Mouse (Mus musculus) MEL (cell line): Measurements from ENCODE around the gene Gm10961. TPM values are rescaled to one million over a fixed set of nuclear protein-coding genes. Genes with fewer than 3 reads are reported as not detected.

Experiments
- DNase-seq: peaks from one replicate; pipeline ENCODE4 v3.0.0; 2011; ENCODE audit warnings: low read depth, low spot score
- H3K27ac ChIP-seq: 2 replicates; pipeline ENCODE4 v1.5.1; 2012; ENCODE audit warnings: low read depth, mild to moderate bottlenecking, control low read depth, low read length, moderate library complexity; ENCODE audit not compliant: control insufficient read depth
- H3K27me3 ChIP-seq, 2 experiments: fragments of 150-350 bp in 1 of 2; sonication (generic) in 1 of 2; 2 replicates each; pipeline ENCODE4 v1.6.1; 2012; ENCODE audit warnings: low read length in 2 of 2, mild to moderate bottlenecking in 2 of 2, improper control_type of control experiment in 1 of 2, moderate library complexity in 1 of 2; ENCODE audit not compliant: insufficient read depth in 2 of 2, control insufficient read depth in 1 of 2
- H3K36me3 ChIP-seq, 2 experiments: 2 replicates each; pipeline ENCODE4 v1.6.1; 2012 to 2014; ENCODE audit warnings: low read length in 2 of 2, improper control_type of control experiment in 1 of 2, inconsistent platforms in 1 of 2, mild to moderate bottlenecking in 1 of 2; ENCODE audit not compliant: insufficient read depth in 2 of 2, control insufficient read depth in 1 of 2
- H3K4me1 ChIP-seq, 2 experiments: fragments of 150-350 bp in 1 of 2; sonication (generic) in 1 of 2; 2 replicates each; pipeline ENCODE4 v1.6.1; 2012; ENCODE audit warnings: low read length in 2 of 2, improper control_type of control experiment in 1 of 2, mild to moderate bottlenecking in 1 of 2; ENCODE audit not compliant: insufficient read depth in 2 of 2, control insufficient read depth in 1 of 2
- H3K4me3 ChIP-seq, 2 experiments: fragments of 150-350 bp in 1 of 2; sonication (generic) in 1 of 2; 2 replicates each; pipeline ENCODE4 v1.5.1; 2012; ENCODE audit warnings: low read depth in 2 of 2, low read length in 2 of 2, mild to moderate bottlenecking in 2 of 2, moderate library complexity in 2 of 2, control low read depth in 1 of 2, improper control_type of control experiment in 1 of 2; ENCODE audit not compliant: control insufficient read depth in 1 of 2, insufficient read depth in 1 of 2
- H3K79me2 ChIP-seq: 2 replicates; pipeline ENCODE4 v1.6.1; 2012; ENCODE audit warnings: mild to moderate bottlenecking, low read length, moderate library complexity; ENCODE audit not compliant: control insufficient read depth, poor library complexity, insufficient read depth
- H3K9ac ChIP-seq: 2 replicates; pipeline ENCODE4 v1.6.1; 2012; ENCODE audit warnings: low read depth, mild to moderate bottlenecking, control low read depth, low read length, moderate library complexity; ENCODE audit not compliant: control insufficient read depth, poor library complexity, severe bottlenecking
- H3K9me3 ChIP-seq: fragments of 150-350 bp; sonication (generic); replicated peaks from 2 replicates; pipeline ENCODE4 v1.6.1; 2012; ENCODE audit warnings: mild to moderate bottlenecking, low read length, improper control_type of control experiment, moderate library complexity; ENCODE audit not compliant: insufficient read depth
- BHLHE40 ChIP-seq: IDR thresholded peaks from 2 replicates; pipeline ENCODE4 v1.6.1; 2012; ENCODE audit warnings: low read depth, mild to moderate bottlenecking, inconsistent platforms, low read length, improper control_type of control experiment, borderline replicate concordance
- CHD1 ChIP-seq: IDR thresholded peaks from 2 replicates; pipeline ENCODE4 v1.6.1; 2012; ENCODE audit warnings: low read depth, mild to moderate bottlenecking, inconsistent platforms, low read length, improper control_type of control experiment
- CHD2 ChIP-seq: IDR thresholded peaks from 2 replicates; pipeline ENCODE4 v1.6.1; 2011; ENCODE audit warnings: low read length, improper control_type of control experiment
- CTCF ChIP-seq, 3 experiments: IDR thresholded peaks in 2 of 3; conservative IDR thresholded peaks in 1 of 3; 2 replicates each; pipeline ENCODE4 v1.5.1; 2011 to 2012; ENCODE audit warnings: low read length in 3 of 3, low read depth in 2 of 3, mild to moderate bottlenecking in 2 of 3, improper control_type of control experiment in 1 of 3, inconsistent platforms in 1 of 3, mixed read lengths in 1 of 3, moderate library complexity in 1 of 3; ENCODE audit not compliant: control insufficient read depth in 1 of 3, insufficient read depth in 1 of 3, poor library complexity in 1 of 3, severe bottlenecking in 1 of 3
- E2F4 ChIP-seq: IDR thresholded peaks from 2 replicates; pipeline ENCODE4 v1.6.1; 2011; ENCODE audit warnings: low read depth, low read length, improper control_type of control experiment, borderline replicate concordance
- ELF1 ChIP-seq: IDR thresholded peaks from 2 replicates; pipeline ENCODE4 v1.6.1; 2014; ENCODE audit warnings: low read depth, mild to moderate bottlenecking, inconsistent platforms, low read length, improper control_type of control experiment, moderate library complexity
- GABPA ChIP-seq: IDR thresholded peaks from 2 replicates; pipeline ENCODE4 v1.6.1; 2012; ENCODE audit warnings: low read depth, mild to moderate bottlenecking, inconsistent platforms, low read length, improper control_type of control experiment, moderate library complexity
- HCFC1 ChIP-seq: IDR thresholded peaks from 2 replicates; pipeline ENCODE4 v1.6.1; 2012; ENCODE audit warnings: low read depth, mild to moderate bottlenecking, inconsistent platforms, low read length, improper control_type of control experiment, moderate library complexity
- JUND ChIP-seq: IDR thresholded peaks from 2 replicates; pipeline ENCODE4 v1.6.1; 2011; ENCODE audit warnings: low read depth, mild to moderate bottlenecking, improper control_type of control experiment, low read length
- KAT2A ChIP-seq: conservative IDR thresholded peaks from 2 replicates; pipeline ENCODE4 v1.6.1; 2012; ENCODE audit warnings: low read depth, low read length, improper control_type of control experiment, inconsistent platforms
- MAZ ChIP-seq: IDR thresholded peaks from 2 replicates; pipeline ENCODE4 v1.6.1; 2012; ENCODE audit warnings: low read depth, mild to moderate bottlenecking, inconsistent platforms, low read length, improper control_type of control experiment
- MEF2A ChIP-seq: IDR thresholded peaks from 2 replicates; pipeline ENCODE4 v1.6.1; 2014; ENCODE audit warnings: low read depth, mild to moderate bottlenecking, inconsistent platforms, low read length, improper control_type of control experiment; ENCODE audit not compliant: poor library complexity, insufficient replicate concordance, severe bottlenecking; ENCODE audit errors: extremely low read depth
- MXI1 ChIP-seq: IDR thresholded peaks from 2 replicates; pipeline ENCODE4 v1.6.1; 2011; ENCODE audit warnings: mild to moderate bottlenecking, low read depth, low read length, improper control_type of control experiment
- MYB ChIP-seq: IDR thresholded peaks from 2 replicates; pipeline ENCODE4 v1.6.1; 2011; ENCODE audit warnings: mild to moderate bottlenecking, low read depth, low read length, improper control_type of control experiment
- MYC ChIP-seq: IDR thresholded peaks from 2 replicates; pipeline ENCODE4 v1.6.1; 2011; ENCODE audit warnings: low read depth, mild to moderate bottlenecking, low read length, improper control_type of control experiment, moderate library complexity
- NELFE ChIP-seq: IDR thresholded peaks from 2 replicates; pipeline ENCODE4 v1.6.1; 2011; ENCODE audit warnings: low read depth, low read length, improper control_type of control experiment
- NRF1 ChIP-seq: IDR thresholded peaks from 2 replicates; pipeline ENCODE4 v1.6.1; 2014; ENCODE audit warnings: low read depth, mild to moderate bottlenecking, inconsistent platforms, low read length, improper control_type of control experiment, moderate library complexity; ENCODE audit not compliant: poor library complexity, insufficient read depth, severe bottlenecking
- POLR2A ChIP-seq, 2 experiments: IDR thresholded peaks; 2 replicates each; pipeline ENCODE4 v1.6.1; 2011 to 2012; ENCODE audit warnings: low read length in 2 of 2, mild to moderate bottlenecking in 2 of 2, control low read depth in 1 of 2, improper control_type of control experiment in 1 of 2, low read depth in 1 of 2, moderate library complexity in 1 of 2; ENCODE audit not compliant: control insufficient read depth in 1 of 2, insufficient read depth in 1 of 2, poor library complexity in 1 of 2
- POLR2AphosphoS2 ChIP-seq: IDR thresholded peaks from 2 replicates; pipeline ENCODE4 v1.6.1; 2011; ENCODE audit warnings: low read length, improper control_type of control experiment
- RAD21 ChIP-seq: IDR thresholded peaks from 2 replicates; pipeline ENCODE4 v1.6.1; 2011; ENCODE audit warnings: mild to moderate bottlenecking, low read depth, low read length, improper control_type of control experiment
- RCOR1 ChIP-seq: IDR thresholded peaks from 2 replicates; pipeline ENCODE4 v1.6.1; 2012; ENCODE audit warnings: low read depth, mild to moderate bottlenecking, inconsistent platforms, low read length, improper control_type of control experiment
- SMC3 ChIP-seq: IDR thresholded peaks from 2 replicates; pipeline ENCODE4 v1.6.1; 2011; ENCODE audit warnings: low read depth, low read length, improper control_type of control experiment
- TAL1 ChIP-seq: IDR thresholded peaks from 2 replicates; pipeline ENCODE4 v1.6.1; 2012; ENCODE audit warnings: mild to moderate bottlenecking, inconsistent platforms, low read length, moderate library complexity, mixed read lengths
- USF1 ChIP-seq: IDR thresholded peaks from 2 replicates; pipeline ENCODE4 v1.6.1; 2014; ENCODE audit warnings: low read depth, mild to moderate bottlenecking, inconsistent platforms, low read length, improper control_type of control experiment, moderate library complexity
- ZKSCAN1 ChIP-seq: IDR thresholded peaks from 2 replicates; pipeline ENCODE4 v1.6.1; 2012; ENCODE audit warnings: low read depth, mild to moderate bottlenecking, inconsistent platforms, low read length, improper control_type of control experiment, moderate library complexity
- ZMIZ1 ChIP-seq: IDR thresholded peaks from 2 replicates; pipeline ENCODE4 v1.6.1; 2012; ENCODE audit warnings: low read depth, mild to moderate bottlenecking, inconsistent platforms, low read length, improper control_type of control experiment, moderate library complexity
- polyA plus RNA-seq, 2 experiments: library from polyadenylated mRNA; stranded (reverse) in 1 of 2; unstranded in 1 of 2; fragments of >175 nt in 1 of 2; fragments of >200 nt in 1 of 2; gene quantifications; 2 replicates each; pipeline versions ENCODE4 v1.2.1 to v1.2.4; 2012; ENCODE audit warnings: low replicate concordance in 2 of 2, low read depth in 1 of 2; ENCODE audit not compliant: insufficient read length in 2 of 2, insufficient read depth in 1 of 2, missing spikeins in 1 of 2
- total RNA-seq: library from RNA; depleted of rRNA; stranded (reverse); fragments of 300-350 nt; gene quantifications from 2 replicates; pipeline ENCODE4 v1.2.3, GENCODE M21; 2012

The Gm10961 gene
- total and polyA plus RNA-seq, 3 experiments, result not detected

DNA sequence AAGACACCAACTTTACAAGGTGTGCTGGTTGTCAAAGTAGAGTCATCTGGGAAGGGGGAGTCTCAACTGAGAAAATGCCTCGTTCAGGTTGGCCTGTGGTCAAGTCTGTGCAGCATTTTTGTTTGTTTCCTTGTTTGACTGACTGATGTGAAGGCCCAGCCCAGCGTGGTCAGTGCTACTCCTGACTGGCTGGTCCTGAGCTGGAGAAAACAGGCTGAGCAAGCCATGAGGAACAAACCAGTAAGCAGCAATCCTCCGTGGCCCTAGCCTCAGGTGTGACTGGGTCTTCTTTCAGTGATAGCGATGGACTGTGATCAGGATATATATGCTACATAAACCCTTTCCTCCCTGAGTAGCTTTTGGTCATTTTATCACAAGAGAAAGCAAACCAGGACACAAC is 25.8 kb downstream of the Gm10961 start:
- Histone ChIP-seq H3K4me1 (no peaks in the 10 kb centered on the region), H3K9me3 (no peaks in the 10 kb centered on the region), H3K36me3 (peaks cover 0 to 6% of the 10 kb centered on the region in 2 experiments; a peak in 2 of 4 replicates), H3K79me2 (no peaks in the 10 kb centered on the region), H3K27me3 (no peaks in the 10 kb centered on the region), H3K9ac (no peak overlapping the region), H3K27ac (no peak overlapping the region), H3K4me3 (no peak overlapping the region)
- DNase-seq, result no peak
- TF ChIP-seq ZMIZ1 (peak; percentile 67; the same call in 1 of the 2 replicates), JUND (no peak), USF1 (no peak), GABPA (no peak), KAT2A (no peak), HCFC1 (no peak), ZKSCAN1 (no peak), NRF1 (no peak)

- TF ChIP-seq MXI1 (no peak), MYC (peak; percentile 79), CHD1 (no peak), CHD2 (no peak), SMC3 (peak; percentile 54), BHLHE40 (no peak), NRF1 (no peak), ELF1 (no peak), RCOR1 (no peak), JUND (no peak), ZKSCAN1 (no peak), TAL1 (no peak), E2F4 (no peak), CTCF (IDR thresholded peaks at IDR 0.05 in 2 of 3, conservative IDR thresholded peaks at IDR 0.05 in 1 of 3; ENCODE audit: control insufficient read depth in 1 of 3, insufficient read depth in 1 of 3, low read depth in 2 of 3, low read length in 3 of 3, poor library complexity in 1 of 3, severe bottlenecking in 1 of 3) (peak in 2 of 3 experiments; percentile 24 to 64; a peak in 4 of 6 replicates), MYB (no peak), MEF2A (no peak), MAZ (no peak), RAD21 (peak; percentile 37), POLR2AphosphoS2 (no peak), NELFE (no peak), POLR2A (IDR thresholded peaks at IDR 0.05; ENCODE audit: control insufficient read depth in 1 of 2, insufficient read depth in 1 of 2, low read depth in 1 of 2, low read length in 2 of 2, poor library complexity in 1 of 2) (no peak)
- Histone ChIP-seq H3K27ac (no peak overlapping the region), H3K79me2 (no peaks in the 10 kb centered on the region), H3K9ac (no peak overlapping the region), H3K4me3 (no peak overlapping the region), H3K9me3 (no peaks in the 10 kb centered on the region), H3K4me1 (no peaks in the 10 kb centered on the region), H3K27me3 (no peaks in the 10 kb centered on the region), H3K36me3 (peaks cover 0 to 11% of the 10 kb centered on the region in 2 experiments; a peak in 2 of 4 replicates)
- DNase-seq, result peak; percentile 45
Measured at GRCm38 (mm10) chr3:107659000-107659399, 27.9 kb downstream of the Gm10961 start.
